Mouse (Mus musculus): ENCODE data around the gene Lrit2. TPM values are rescaled to one million over a fixed set of nuclear protein-coding genes. Genes with fewer than 3 reads are reported as not detected.
A peak's percentile ranks its signal among the peaks of the same experiment; 100 is the strongest.

Gene Lrit2
- polyA plus RNA-seq, 1 experiment from 2014 or later: not detected

DNA sequence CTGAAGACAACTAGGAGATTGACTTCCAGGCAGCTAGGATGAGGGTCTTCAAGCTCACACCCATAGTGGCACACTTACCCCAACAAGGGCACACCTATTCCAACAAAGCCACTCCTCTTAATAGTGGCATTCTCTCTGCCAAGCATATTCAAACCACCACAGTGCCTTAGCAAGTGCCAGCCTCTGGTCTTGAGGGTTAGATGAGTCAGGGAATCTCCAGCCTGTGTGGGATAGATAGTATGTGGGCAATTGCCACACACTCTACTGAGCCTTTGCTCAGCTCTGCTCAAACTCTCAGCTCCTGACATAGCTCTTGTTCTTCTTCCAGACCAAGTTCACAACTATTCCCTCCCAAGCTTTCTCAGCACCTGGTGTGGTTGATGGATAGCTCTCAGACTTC, 43.6 kb downstream of the Lrit2 start:
- no peak for ATAC-seq (ENCODE audit: insufficient number of reproducible peaks, insufficient read depth, low FRiP score, low TSS enrichment, low read depth)
- Histone ChIP-seq H3K4me2 (no peak overlapping the region), H3K27ac (no peak overlapping the region), H3K36me3 (no peaks in the 10 kb centered on the region), H3K9ac (replicated peaks) (no peak overlapping the region), H3K9me3 (no peaks in the 10 kb centered on the region), H3K4me1 (replicated peaks) (peaks cover 14% of the 10 kb centered on the region), H3K4me3 (replicated peaks) (no peak overlapping the region), H3K27me3 (no peaks in the 10 kb centered on the region)

DNA sequence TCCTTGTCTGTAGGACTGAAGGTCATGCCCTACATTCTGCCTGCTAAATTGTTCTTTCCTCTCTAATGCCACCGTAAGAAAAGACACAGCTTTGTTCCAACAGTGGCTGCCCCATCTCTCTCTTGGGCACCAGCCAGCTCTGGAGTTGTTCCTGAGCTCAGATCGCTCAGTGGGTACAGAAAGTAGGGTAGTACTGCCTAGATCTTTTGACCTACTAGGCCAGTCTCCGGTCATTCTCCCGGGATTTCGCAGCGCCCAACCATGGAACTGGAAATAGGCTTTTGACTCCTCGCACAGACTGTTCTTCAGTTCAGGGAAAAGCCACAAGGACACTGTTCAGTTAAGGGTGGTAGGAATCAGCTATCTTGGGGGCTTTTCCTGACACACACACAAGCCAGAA, 45.2 kb downstream of the Lrit2 start:
- ATAC-seq (ENCODE audit: insufficient number of reproducible peaks, insufficient read depth, low FRiP score, low TSS enrichment, low read depth): no peak
- Histone ChIP-seq H3K4me1 (replicated peaks) (peaks cover 14% of the 10 kb centered on the region), H3K4me2 (no peak overlapping the region), H3K27ac (no peak overlapping the region), H3K4me3 (replicated peaks) (no peak overlapping the region), H3K36me3 (no peaks in the 10 kb centered on the region), H3K27me3 (no peaks in the 10 kb centered on the region), H3K9me3 (no peaks in the 10 kb centered on the region), H3K9ac (replicated peaks) (no peak overlapping the region)
- WGBS: 93% methylated on average over 7 of the region's 7 CpGs

DNA sequence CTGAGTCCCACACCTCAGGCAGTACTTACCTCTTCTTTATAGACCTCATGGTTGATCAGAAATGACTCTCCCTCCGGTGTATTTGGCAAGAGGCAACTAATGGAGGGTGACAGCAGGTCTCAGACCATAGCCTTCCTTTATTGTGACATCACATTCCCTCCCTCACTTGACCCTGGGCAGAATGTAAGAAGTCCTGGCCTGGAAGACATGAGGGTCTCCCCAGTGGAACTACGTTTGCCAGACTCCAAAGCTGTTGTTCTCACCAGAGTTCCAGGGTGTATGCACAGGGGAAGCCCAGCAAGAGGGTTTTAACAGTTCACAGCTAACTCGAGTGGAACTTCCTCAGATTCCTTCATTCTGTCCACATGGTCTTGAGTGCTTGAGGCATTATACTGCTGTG, 46.2 kb downstream of the Lrit2 start, which contains the start of gene 2610528A11Rik:
Gene 2610528A11Rik, minus strand, starts transcription at position 101 of the 400 bp plus-strand sequence.
- H3K27me3 ChIP-seq: no peaks in the 10 kb centered on the region
- no peak within 1 kb of the TSS for H3K27ac ChIP-seq
- H3K9ac ChIP-seq (replicated peaks): no peak within 1 kb of the TSS
- H3K4me2 ChIP-seq: no peak within 1 kb of the TSS
- H3K4me1 ChIP-seq (replicated peaks): peaks cover 14% of the 10 kb centered on the region
- no peaks in the 10 kb centered on the region for H3K9me3 ChIP-seq
- ATAC-seq (ENCODE audit: insufficient number of reproducible peaks, insufficient read depth, low FRiP score, low TSS enrichment, low read depth): no peak
- WGBS: 69% methylated on average over 3 of the region's 3 CpGs
- H3K4me3 ChIP-seq (replicated peaks): no peak within 1 kb of the TSS
- H3K36me3 ChIP-seq: no peaks in the 10 kb centered on the region; the same call in 1 of the 2 replicates

DNA sequence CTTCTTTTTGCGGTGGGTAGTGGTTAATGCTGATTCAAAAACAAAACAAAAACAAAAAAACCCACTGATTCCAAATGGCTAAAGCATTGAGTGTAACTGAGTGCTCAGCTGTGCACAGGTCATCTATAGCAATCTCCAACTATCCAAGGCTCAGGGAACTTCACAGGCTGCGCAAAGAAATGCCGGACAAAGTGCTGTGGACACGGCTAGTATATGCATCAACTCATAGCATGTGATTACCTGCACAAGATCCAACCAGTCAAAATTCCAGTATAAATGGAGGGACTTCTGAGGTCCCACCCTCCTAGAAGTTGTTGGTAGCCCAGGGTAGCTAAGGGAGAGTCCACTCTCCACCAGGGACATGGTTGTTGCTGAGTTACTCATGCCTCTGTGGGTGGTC, 51.5 kb downstream of the Lrit2 start:
- Histone ChIP-seq H3K36me3 (peaks cover 31% of the 10 kb centered on the region), H3K4me2 (no peak overlapping the region), H3K4me3 (replicated peaks) (no peak overlapping the region), H3K27me3 (no peaks in the 10 kb centered on the region), H3K9me3 (no peaks in the 10 kb centered on the region), H3K9ac (replicated peaks) (no peak overlapping the region), H3K4me1 (replicated peaks) (no peaks in the 10 kb centered on the region), H3K27ac (no peak overlapping the region)
- 0 out of 2 replicates have a peak, but pooled peaks have one; percentile 26 for ATAC-seq (ENCODE audit: insufficient number of reproducible peaks, insufficient read depth, low FRiP score, low TSS enrichment, low read depth)
- WGBS: 97% methylated on average over 4 of the region's 4 CpGs

Other genes starting within 250 kb of the Lrit2 start
- gene Ccser2, start 99.2 kb upstream of the Lrit2 start, polyA plus RNA-seq (2016; fragmentation: Nextera tagmentation; extraction: Ambion mirVana): 32.3 and 32.6 TPM in 2 replicates
- not detected in 2 replicates for gene Rgr, start 19.0 kb upstream of the Lrit2 start, polyA plus RNA-seq (2016; fragmentation: Nextera tagmentation; extraction: Ambion mirVana)
- gene Lrit1, start 13.1 kb upstream of the Lrit2 start, polyA plus RNA-seq (2016; fragmentation: Nextera tagmentation; extraction: Ambion mirVana): not detected in 2 replicates
- gene Cdhr1, start 30.4 kb downstream of the Lrit2 start, polyA plus RNA-seq (2016; fragmentation: Nextera tagmentation; extraction: Ambion mirVana): 0.11 TPM in 1 of 2 replicates, not detected in the other
- gene 2610528A11Rik, start 46.1 kb downstream of the Lrit2 start, polyA plus RNA-seq (2016; fragmentation: Nextera tagmentation; extraction: Ambion mirVana): 0.59 and 0.68 TPM in 2 replicates
- gene Ghitm, start 67.3 kb downstream of the Lrit2 start, polyA plus RNA-seq (2016; fragmentation: Nextera tagmentation; extraction: Ambion mirVana): 161 and 167 TPM in 2 replicates